Mouse (Mus musculus) embryo, embryonic 10.5 days (tissue): ENCODE measurements around the gene Tceal7.
A peak's percentile ranks its signal among the peaks of the same experiment; 100 is the strongest.

Experiments used
- DNase-seq: peaks from one replicate; pipeline ENCODE4 v3.0.0-alpha.2; 2015; ENCODE audit warnings: low spot score

The Tceal7 gene

DNA sequence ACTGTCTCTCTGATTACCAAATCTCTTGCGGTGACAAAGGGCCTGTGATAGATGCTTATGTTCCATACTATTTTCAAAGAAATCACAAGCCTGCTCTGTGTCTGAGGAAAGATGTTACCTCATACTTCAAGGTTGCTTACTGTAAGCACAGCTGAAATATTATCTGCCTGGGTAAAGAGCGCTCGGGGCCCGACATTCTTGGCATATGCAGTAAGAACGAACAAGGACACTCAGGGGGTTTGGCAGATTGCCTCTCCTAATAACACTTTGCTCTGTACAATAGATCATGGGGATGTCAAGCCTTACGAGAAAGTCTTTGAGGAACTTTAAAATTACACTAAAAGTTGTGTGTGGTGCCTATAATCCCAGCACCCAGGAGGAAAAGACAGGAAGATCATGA is 34.2 kb downstream of the Tceal7 start:
- DNase-seq: no peak

- no peak for DNase-seq
These were observed 35.1 kb downstream of the Tceal7 start for GRCm38 (mm10) chrX:136249671-136250070.

DNA sequence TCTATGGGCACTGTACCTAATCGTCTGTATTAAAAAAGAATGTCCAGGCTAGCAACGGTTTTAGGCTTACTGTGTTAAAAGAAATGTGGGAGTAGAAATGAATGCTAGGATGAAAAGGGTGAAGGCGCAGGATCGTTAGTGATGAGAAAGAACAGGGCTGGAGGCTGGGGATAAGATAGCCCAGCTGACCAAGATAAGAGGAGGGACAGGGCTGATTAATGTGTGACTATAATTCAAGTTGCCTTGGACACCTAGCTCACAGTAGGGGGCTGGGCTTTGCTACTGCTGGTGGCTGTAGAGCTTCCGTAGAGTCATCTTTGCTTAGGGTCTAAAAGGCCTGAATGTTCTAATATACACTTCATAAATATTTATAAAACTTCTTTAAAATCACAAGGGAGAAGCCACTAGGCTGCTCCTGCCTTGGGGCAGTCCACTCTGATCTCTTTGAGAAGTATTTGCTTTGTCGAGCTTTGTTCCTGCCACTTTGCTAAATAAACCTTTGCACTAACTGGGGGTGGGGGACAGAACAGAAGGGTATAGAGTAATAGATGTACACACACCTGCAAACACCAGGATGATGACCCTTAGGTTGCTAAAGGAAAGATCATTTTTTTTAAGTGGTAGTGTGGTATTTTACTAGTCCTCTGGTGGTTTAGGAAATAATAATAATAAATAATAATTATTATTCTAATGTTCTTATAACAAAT is 37.6 kb downstream of the Tceal7 start:
- DNase-seq: no peak

DNA sequence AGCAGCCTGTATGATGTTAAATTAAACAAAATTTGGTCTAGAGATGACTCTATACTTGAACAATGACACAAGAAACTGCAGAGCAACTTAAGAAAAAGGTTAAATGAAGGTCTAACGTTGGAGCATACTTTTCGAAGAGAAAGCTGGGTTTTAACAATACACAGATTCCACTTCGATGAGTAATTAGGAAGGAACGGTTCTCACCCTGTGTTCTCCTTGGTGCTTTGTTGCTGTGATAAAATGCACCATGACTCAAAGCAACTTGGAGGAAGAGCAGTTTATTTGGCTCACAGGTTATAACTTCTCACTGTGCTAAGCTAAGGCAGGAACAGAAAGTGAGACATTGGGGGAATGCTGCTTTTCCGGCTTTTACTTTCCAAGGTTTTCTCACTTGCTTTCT is 53.1 kb downstream of the Tceal7 start:
- no peak for DNase-seq

DNA sequence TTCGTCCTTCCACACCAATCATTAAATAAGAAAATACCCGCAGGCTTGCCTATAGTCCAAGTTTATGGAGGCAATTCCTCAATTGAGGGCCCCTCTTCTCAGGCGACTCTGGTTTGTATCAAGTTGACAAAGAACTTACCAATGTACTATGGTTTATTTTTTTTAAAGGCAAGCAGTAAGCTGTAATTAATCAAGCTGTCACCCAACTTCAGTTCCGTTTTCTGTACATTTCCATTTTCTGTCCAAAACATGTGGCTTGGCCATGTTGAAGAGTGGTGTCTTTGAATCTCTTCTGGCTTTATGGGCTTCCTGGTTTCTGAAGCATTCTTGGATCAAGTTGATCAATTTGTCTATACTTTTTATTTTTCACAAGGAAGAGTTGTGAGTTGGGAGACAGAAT is 53.6 kb downstream of the Tceal7 start:
- DNase-seq: no peak

DNA sequence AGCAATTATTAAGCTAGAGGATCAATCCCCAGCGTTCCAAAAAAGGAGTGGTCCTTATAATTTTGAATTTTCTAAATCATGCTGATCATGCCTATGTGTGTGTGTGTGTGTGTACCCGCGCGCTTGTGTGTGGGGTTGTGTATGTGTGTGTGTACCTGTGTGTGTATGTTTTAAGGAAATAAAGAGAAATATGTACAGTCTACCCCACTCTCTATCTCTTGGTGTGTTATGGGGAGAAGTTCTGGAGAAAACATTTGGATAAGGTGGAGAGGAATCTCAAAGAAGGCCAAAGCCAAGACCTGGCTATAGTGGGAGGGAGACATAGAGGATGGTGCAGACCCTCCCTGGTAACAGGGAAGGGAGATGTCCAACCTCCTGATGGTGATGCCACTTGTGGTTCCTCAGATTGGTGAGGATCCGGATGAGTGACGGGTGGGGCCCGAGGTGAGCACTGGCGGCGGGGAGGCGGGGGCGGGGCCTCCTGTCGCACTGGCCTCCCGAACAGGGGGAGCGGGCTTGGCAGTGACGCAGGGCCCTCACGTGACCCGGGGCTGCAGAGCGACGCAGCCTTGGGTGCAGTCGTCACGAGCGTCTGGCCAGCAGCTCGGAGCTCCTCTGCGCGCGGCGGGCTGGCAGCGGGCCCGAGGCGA is 55.3 kb downstream of the Tceal7 start, which contains the start of gene Bex3:
TSS of gene Bex3 (plus strand) at position 511 of the 650 bp plus-strand sequence.
- DNase-seq: peak; percentile 14

DNA sequence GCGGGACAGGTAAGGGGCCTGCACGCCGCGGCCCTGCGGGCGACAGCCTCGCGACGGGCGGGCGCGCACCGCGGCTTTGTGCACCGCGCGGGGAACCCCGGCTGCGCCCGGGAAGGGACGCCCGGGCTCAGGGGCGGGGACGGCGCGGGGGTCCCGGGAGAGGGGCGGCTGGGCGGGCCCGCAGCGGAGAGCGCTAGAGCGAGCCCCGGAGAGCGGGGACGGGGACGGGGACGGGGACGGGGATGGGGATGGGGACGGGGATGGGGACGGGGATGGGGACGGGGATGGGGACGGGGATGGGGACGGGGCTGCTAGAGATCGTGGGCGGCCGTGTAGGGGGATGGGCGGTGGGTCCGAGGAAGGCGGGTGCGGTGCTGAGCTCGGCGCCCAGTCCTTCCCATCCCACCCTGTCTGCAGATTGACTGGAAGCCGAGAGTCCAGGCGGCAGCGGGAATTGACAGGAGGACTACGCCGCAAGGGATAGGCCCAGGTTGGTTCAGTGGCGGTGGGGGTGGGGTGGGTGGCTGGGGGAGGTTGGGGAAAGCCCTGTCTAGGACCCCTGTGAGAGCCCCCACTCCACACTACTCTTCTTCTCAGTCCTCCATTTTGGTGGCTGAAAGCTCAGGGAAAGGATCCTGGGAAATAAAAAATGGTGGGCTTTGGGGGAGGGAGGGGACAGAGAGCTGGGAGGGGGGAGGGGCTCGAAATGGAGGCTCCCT is 56.0 kb downstream of the Tceal7 start:
- peak; percentile 66 for DNase-seq

DNA sequence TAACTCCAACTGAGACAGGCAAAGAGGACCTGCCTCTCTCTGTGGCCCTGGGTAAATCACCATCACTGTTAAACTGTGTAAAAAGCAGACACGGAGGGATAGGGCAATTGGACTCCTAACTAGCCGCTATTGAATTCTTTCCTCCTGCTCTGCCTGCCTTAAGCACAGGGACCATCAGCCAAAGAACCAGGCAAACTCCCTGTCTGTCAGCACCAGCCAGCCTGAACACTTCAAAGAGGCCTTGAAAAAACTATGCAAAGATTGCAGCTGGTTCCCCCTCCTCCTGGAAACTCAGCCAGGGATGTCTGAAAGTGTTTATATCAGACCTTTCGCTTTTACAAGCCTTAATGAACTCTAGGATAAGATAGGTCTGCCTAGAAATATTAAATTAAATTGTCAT is 60.0 kb downstream of the Tceal7 start:
- DNase-seq: peak; percentile 58

DNA sequence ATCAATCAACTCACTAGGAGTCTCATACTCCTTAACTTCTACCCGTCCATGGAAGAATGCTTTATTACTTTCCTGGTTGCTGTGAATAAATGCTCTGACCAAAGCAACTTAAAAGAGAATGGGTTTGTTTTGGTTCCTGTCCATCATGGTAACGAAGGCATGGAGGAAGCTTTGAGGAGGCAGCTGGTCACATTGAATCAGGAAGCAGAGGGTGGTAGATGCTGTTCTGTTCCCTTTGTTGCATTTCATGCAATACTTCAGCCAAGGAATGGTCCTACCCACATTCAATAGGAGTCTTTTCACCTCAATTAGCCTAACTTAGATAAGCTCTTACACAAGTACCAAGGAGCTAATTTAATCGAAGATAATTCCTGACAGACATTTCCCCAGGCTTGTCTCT is 60.8 kb downstream of the Tceal7 start:
- DNase-seq: peak; percentile 21
